Mouse (Mus musculus): ENCODE results near the gene Minos1.

Gene Minos1

GRCm38 (mm10) chr4:139142985-139143384 lies 12.1 kb upstream of the Minos1 start:
- DNase-seq: no peak

GRCm38 (mm10) chr4:139141785-139142184 lies 10.9 kb upstream of the Minos1 start:
- DNase-seq: no peak

- no peak for DNase-seq
These were observed 9.4 kb upstream of the Minos1 start for GRCm38 (mm10) chr4:139140267-139140666.

GRCm38 (mm10) chr4:139136011-139136410 lies 5.1 kb upstream of the Minos1 start:
- no peak for DNase-seq

GRCm38 (mm10) chr4:139133109-139133508 lies 2.2 kb upstream of the Minos1 start:
- no peak for DNase-seq

- DNase-seq: no peak
These were observed 1.2 kb upstream of the Minos1 start for GRCm38 (mm10) chr4:139131858-139132672.

GRCm38 (mm10) chr4:139129806-139130700 lies 860 bp downstream of the Minos1 start:
- DNase-seq: no peak

- DNase-seq: no peak
These were observed 4.4 kb downstream of the Minos1 start for GRCm38 (mm10) chr4:139126475-139126874.

- no peak for DNase-seq
These were observed 6.0 kb downstream of the Minos1 start for GRCm38 (mm10) chr4:139124940-139125339.

GRCm38 (mm10) chr4:139122557-139122956 lies 8.4 kb downstream of the Minos1 start:
- no peak for DNase-seq

- DNase-seq: no peak
These were observed 9.9 kb downstream of the Minos1 start for GRCm38 (mm10) chr4:139120998-139121397.

GRCm38 (mm10) chr4:139120281-139120814 lies 10.6 kb downstream of the Minos1 start:
- DNase-seq: no peak

GRCm38 (mm10) chr4:139116356-139117063 lies 14.4 kb downstream of the Minos1 start:
- DNase-seq: no peak

GRCm38 (mm10) chr4:139115721-139116120 lies 15.2 kb downstream of the Minos1 start:
- no peak for DNase-seq

GRCm38 (mm10) chr4:139112482-139112881 lies 18.4 kb downstream of the Minos1 start:
- DNase-seq: no peak

GRCm38 (mm10) chr4:139111421-139111820 lies 19.5 kb downstream of the Minos1 start:
- DNase-seq: no peak

GRCm38 (mm10) chr4:139110858-139111257 lies 20.1 kb downstream of the Minos1 start:
- DNase-seq: no peak

GRCm38 (mm10) chr4:139105453-139105852 lies 25.5 kb downstream of the Minos1 start:
- no peak for DNase-seq

GRCm38 (mm10) chr4:139101546-139101945 lies 29.4 kb downstream of the Minos1 start:
- no peak for DNase-seq

- no peak for DNase-seq
These were observed 30.6 kb downstream of the Minos1 start for GRCm38 (mm10) chr4:139100326-139100725.

- no peak for DNase-seq
These were observed 34.7 kb downstream of the Minos1 start for GRCm38 (mm10) chr4:139096201-139096600.

- no peak for DNase-seq
These were observed 35.5 kb downstream of the Minos1 start for GRCm38 (mm10) chr4:139095406-139095805.

- no peak for DNase-seq
These were observed 37.8 kb downstream of the Minos1 start for GRCm38 (mm10) chr4:139093196-139093530.
